30 mouse cellular contexts compared by ENCODE assay signal in genomic region chr19:20014114-20014513, GRCm38 (mm10).
A peak's percentile ranks its signal among the peaks of the same experiment; 100 is the strongest.
DNase-seq lines count a peak whose midpoint lies in the region; ATAC-seq and TF ChIP-seq lines count a peak whose summit lies in the region.
"Had no signal": no experiment of that assay in that cellular context is flagged by ENCODE, and none has a peak within 500 bp of the region (broad histone marks: within the 10 kb centered on the region; RNA-seq: fewer than 3 reads in every experiment).

No protein-coding gene starts in this region.

- H3K4me2 ChIP-seq in midbrain, embryonic 12.5 days (replicated peaks): no peak overlapping the region
- H3K4me2 ChIP-seq in midbrain, embryonic 11.5 days: no peak overlapping the region
- H3K4me2 ChIP-seq in hindbrain, embryonic 16.5 days (ENCODE audit: low read length): no peak overlapping the region
- H3K4me2 ChIP-seq in neural tube, embryonic 14.5 days (ENCODE audit: low read depth, low read length): no peak overlapping the region
- H3K4me2 ChIP-seq: embryonic facial prominence, embryonic 15.5 days; forebrain, embryonic 13.5 days; heart, embryonic 15.5 days; limb, embryonic 15.5 days; liver, embryonic 13.5 days had no signal

- TF ChIP-seq CTCF in Patski (IDR thresholded peaks at IDR 0.05): no peak

- POLR2A ChIA-PET in Patski (lab: Charles Lee): no interaction called here

- in situ Hi-C loops in Patski (cut with MboI; ENCODE audit: low pct_unique_long_range_greater_than_20kb): no loop called here

- H3K36me3 ChIP-seq in midbrain, embryonic 12.5 days: no peaks in the 10 kb centered on the region
- H3K36me3 ChIP-seq in midbrain, embryonic 11.5 days (ENCODE audit: control insufficient read depth, insufficient read depth, low read length): no peaks in the 10 kb centered on the region
- H3K36me3 ChIP-seq in hindbrain, embryonic 16.5 days (ENCODE audit: control insufficient read depth, insufficient read depth, low read length): no peaks in the 10 kb centered on the region
- H3K36me3 ChIP-seq in neural tube, embryonic 14.5 days (ENCODE audit: control insufficient read depth, insufficient read depth, low read length): no peaks in the 10 kb centered on the region
- H3K36me3 ChIP-seq: embryonic facial prominence, embryonic 10.5 days; embryonic facial prominence, embryonic 15.5 days; heart, embryonic 10.5 days; heart, embryonic 15.5 days; limb, embryonic 10.5 days; limb, embryonic 15.5 days; liver, embryonic 13.5 days had no signal

- H3K27ac ChIP-seq in midbrain, embryonic 12.5 days (replicated peaks): peak overlapping the region; percentile 8; the same call in 1 of the 2 replicates
- no peak overlapping the region for H3K27ac ChIP-seq in midbrain, embryonic 11.5 days (ENCODE audit: low read depth, low read length)
- no peak overlapping the region for H3K27ac ChIP-seq in hindbrain, embryonic 16.5 days (ENCODE audit: low read depth, low read length)
- no peak overlapping the region for H3K27ac ChIP-seq in neural tube, embryonic 14.5 days (ENCODE audit: low read depth, low read length)
- H3K27ac ChIP-seq: embryonic facial prominence, embryonic 10.5 days; embryonic facial prominence, embryonic 15.5 days; forebrain, embryonic 13.5 days; heart, embryonic 10.5 days; heart, embryonic 15.5 days; limb, embryonic 10.5 days; limb, embryonic 15.5 days; liver, embryonic 13.5 days; macrophage had no signal

- no peak overlapping the region for H3K4me3 ChIP-seq in midbrain, embryonic 12.5 days
- H3K4me3 ChIP-seq in midbrain, embryonic 11.5 days (ENCODE audit: low read depth, low read length): no peak overlapping the region
- H3K4me3 ChIP-seq in hindbrain, embryonic 16.5 days (ENCODE audit: low read length): no peak overlapping the region
- H3K4me3 ChIP-seq in neural tube, embryonic 14.5 days (ENCODE audit: low read depth, low read length): no peak overlapping the region
- H3K4me3 ChIP-seq: embryonic facial prominence, embryonic 10.5 days; embryonic facial prominence, embryonic 15.5 days; forebrain, embryonic 13.5 days; heart, embryonic 10.5 days; heart, embryonic 15.5 days; limb, embryonic 10.5 days; limb, embryonic 15.5 days; liver, embryonic 13.5 days had no signal

- no peaks in the 10 kb centered on the region for H3K27me3 ChIP-seq in midbrain, embryonic 12.5 days
- no peaks in the 10 kb centered on the region for H3K27me3 ChIP-seq in midbrain, embryonic 11.5 days (ENCODE audit: control insufficient read depth, insufficient read depth, low read length)
- H3K27me3 ChIP-seq in Patski: peaks cover 21% of the 10 kb centered on the region
- no peaks in the 10 kb centered on the region for H3K27me3 ChIP-seq in hindbrain, embryonic 16.5 days (replicated peaks; ENCODE audit: control insufficient read depth, insufficient read depth, low read length)
- no peaks in the 10 kb centered on the region for H3K27me3 ChIP-seq in neural tube, embryonic 14.5 days (ENCODE audit: control insufficient read depth, insufficient read depth, low read length)
- H3K27me3 ChIP-seq: CH12.LX; embryonic facial prominence, embryonic 15.5 days; forebrain, embryonic 13.5 days; heart, embryonic 15.5 days; limb, embryonic 15.5 days; liver, embryonic 13.5 days had no signal

- no peaks in the 10 kb centered on the region for H3K9me3 ChIP-seq in midbrain, embryonic 12.5 days
- H3K9me3 ChIP-seq in midbrain, embryonic 11.5 days (ENCODE audit: control insufficient read depth, low read length): no peaks in the 10 kb centered on the region
- H3K9me3 ChIP-seq in hindbrain, embryonic 16.5 days (ENCODE audit: control insufficient read depth, low read length): no peaks in the 10 kb centered on the region
- no peaks in the 10 kb centered on the region for H3K9me3 ChIP-seq in neural tube, embryonic 14.5 days (ENCODE audit: control insufficient read depth, low read length)
- H3K9me3 ChIP-seq: embryonic facial prominence, embryonic 10.5 days; embryonic facial prominence, embryonic 15.5 days; forebrain, embryonic 13.5 days; heart, embryonic 10.5 days; heart, embryonic 15.5 days; limb, embryonic 10.5 days; limb, embryonic 15.5 days; liver, embryonic 13.5 days had no signal

- no peaks in the 10 kb centered on the region for H3K4me1 ChIP-seq in midbrain, embryonic 12.5 days
- H3K4me1 ChIP-seq in midbrain, embryonic 11.5 days (ENCODE audit: control insufficient read depth, insufficient read depth, low read length): no peaks in the 10 kb centered on the region
- H3K4me1 ChIP-seq in hindbrain, embryonic 16.5 days (ENCODE audit: control insufficient read depth, insufficient read depth, low read depth, low read length): no peaks in the 10 kb centered on the region; the same call in 1 of the 2 replicates
- no peaks in the 10 kb centered on the region for H3K4me1 ChIP-seq in neural tube, embryonic 14.5 days (ENCODE audit: control insufficient read depth, insufficient read depth, low read length)
- H3K4me1 ChIP-seq: embryonic facial prominence, embryonic 10.5 days; embryonic facial prominence, embryonic 15.5 days; heart, embryonic 10.5 days; heart, embryonic 15.5 days; liver, embryonic 13.5 days had no signal

- no peak overlapping the region for H3K9ac ChIP-seq in midbrain, embryonic 12.5 days (replicated peaks)
- H3K9ac ChIP-seq in midbrain, embryonic 11.5 days (ENCODE audit: low read length): no peak overlapping the region
- H3K9ac ChIP-seq in hindbrain, embryonic 16.5 days (ENCODE audit: low read depth, low read length): no peak overlapping the region
- no peak overlapping the region for H3K9ac ChIP-seq in neural tube, embryonic 14.5 days (replicated peaks; ENCODE audit: low read depth, low read length)
- H3K9ac ChIP-seq: embryonic facial prominence, embryonic 15.5 days; forebrain, embryonic 13.5 days; heart, embryonic 15.5 days; limb, embryonic 15.5 days; liver, embryonic 13.5 days had no signal

- DNase-seq in midbrain, embryonic 11.5 days (ENCODE audit: low spot score, missing footprints): no peak
- DNase-seq in Patski (ENCODE audit: low read depth, low spot score): no peak
- DNase-seq in thymus, adult 18-20 months: no peak
- DNase-seq in cerebellum, postnatal 36 days: no peak
- DNase-seq: adrenal gland, postnatal 14 days; cerebellum, adult 18-20 months; cerebellum, postnatal 10 days; gastrocnemius, postnatal 14 days; heart, adult 11 months; kidney, adult 9 months; kidney, postnatal 10 days; layer of hippocampus, adult 9-11 months; liver, embryonic 13.5 days; lung, adult 18-20 months; lung, postnatal 10 days; right cerebral cortex, postnatal 4 days; thymus, postnatal 4 days had no signal

- 65% methylated on average over 4 of the region's 4 CpGs for WGBS in midbrain, embryonic 12.5 days
- WGBS in midbrain, embryonic 11.5 days: 73% methylated on average over 4 of the region's 4 CpGs
- WGBS in hindbrain, embryonic 16.5 days: 53% methylated on average over 4 of the region's 4 CpGs
- 49% methylated on average over 4 of the region's 4 CpGs for WGBS in neural tube, embryonic 14.5 days

- CTCF ChIA-PET in Patski (lab: Charles Lee): no interaction called here

- ATAC-seq in midbrain, embryonic 12.5 days (ENCODE audit: low FRiP score, low read depth): peak; percentile 38; the same call in 1 of the 2 replicates
- ATAC-seq in midbrain, embryonic 11.5 days (ENCODE audit: low FRiP score): no peak
- ATAC-seq in Patski: peak; percentile 47
- peak; percentile 44; the same call in 1 of the 2 replicates for ATAC-seq in hindbrain, embryonic 16.5 days
- peak; percentile 49; the same call in 1 of the 2 replicates for ATAC-seq in neural tube, embryonic 14.5 days (ENCODE audit: low read depth)
- ATAC-seq: forebrain, embryonic 13.5 days; intestine, embryonic 16.5 days had no signal
